Mouse (Mus musculus): ENCODE data around the gene Tceal5.

GRCm38 (mm10) chrX:136238118-136238517, 34.4 kb upstream of the Tceal5 start:
- TF ChIP-seq CTCF (IDR thresholded peaks at IDR 0.05; ENCODE audit: low read depth) (peak; percentile 45), EP300 (IDR thresholded peaks at IDR 0.05; ENCODE audit: low read depth) (no peak)
